Mouse (Mus musculus) urinary bladder, postnatal 25 days (tissue): Measurements from ENCODE around the gene Hexim2.
A peak's percentile ranks its signal among the peaks of the same experiment; 100 is the strongest.

Experiments
- DNase-seq: peaks from one replicate; pipeline ENCODE4 v3.0.0; 2022; ENCODE audit warnings: low spot score

Hexim2 gene

DNA sequence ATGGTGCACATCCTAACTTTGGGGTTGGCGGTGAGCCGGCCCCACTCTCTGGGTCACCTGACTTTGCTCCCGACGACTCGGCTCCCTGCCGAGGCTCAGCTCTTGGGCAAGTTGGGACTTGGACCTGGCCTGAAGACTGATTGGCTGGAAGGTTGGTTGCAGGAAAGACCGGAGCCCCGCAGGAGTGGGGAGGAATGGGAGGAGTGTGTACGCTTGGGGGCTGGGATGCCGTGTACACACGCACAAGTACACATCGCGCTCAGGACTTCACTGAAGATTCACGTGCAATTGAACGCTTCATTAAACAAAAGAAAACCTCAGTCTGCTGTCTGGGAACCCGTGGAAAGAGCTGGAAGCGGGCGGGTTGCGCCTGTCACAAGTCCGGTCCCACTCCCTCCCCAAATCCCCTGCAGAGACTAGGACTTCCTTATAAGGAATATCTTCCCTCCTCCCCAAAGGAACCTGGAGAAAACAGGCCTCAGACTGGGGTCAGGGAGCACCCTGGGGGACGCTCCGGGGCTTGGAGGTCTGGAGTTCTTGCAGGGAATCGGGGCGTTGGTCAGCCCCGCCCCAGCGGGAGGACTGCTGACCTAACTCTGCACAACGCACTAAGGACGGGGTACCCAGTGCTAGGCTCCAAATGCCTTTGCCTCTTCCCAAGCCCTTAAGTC is 20.2 kb upstream of the Hexim2 start:
- peak; percentile 72 for DNase-seq

- DNase-seq, result no peak
Measured at GRCm38 (mm10) chr11:103112552-103112912, 19.7 kb upstream of the Hexim2 start.

GRCm38 (mm10) chr11:103113005-103113404 is 19.2 kb upstream of the Hexim2 start:
- peak; percentile 19 for DNase-seq

DNA sequence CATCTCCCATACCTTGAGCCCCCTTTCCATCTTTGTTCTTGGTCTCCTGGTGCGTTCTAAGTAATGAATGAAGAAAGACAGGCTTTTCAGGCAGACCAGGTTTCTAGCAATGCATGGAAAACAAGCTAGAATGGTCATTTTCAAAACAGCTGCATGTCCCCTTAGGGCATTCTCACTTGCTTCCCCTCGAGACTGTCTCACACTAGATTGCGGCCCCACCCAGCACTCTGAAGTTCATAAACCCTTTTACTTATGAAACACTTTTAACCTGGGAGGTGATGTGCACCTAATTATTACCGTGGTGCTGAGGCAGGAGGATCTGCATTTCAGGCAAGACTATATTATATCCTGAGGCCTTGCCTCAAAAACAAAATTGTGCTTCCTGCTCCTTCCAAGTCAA is 18.5 kb upstream of the Hexim2 start:
- no peak for DNase-seq

DNA sequence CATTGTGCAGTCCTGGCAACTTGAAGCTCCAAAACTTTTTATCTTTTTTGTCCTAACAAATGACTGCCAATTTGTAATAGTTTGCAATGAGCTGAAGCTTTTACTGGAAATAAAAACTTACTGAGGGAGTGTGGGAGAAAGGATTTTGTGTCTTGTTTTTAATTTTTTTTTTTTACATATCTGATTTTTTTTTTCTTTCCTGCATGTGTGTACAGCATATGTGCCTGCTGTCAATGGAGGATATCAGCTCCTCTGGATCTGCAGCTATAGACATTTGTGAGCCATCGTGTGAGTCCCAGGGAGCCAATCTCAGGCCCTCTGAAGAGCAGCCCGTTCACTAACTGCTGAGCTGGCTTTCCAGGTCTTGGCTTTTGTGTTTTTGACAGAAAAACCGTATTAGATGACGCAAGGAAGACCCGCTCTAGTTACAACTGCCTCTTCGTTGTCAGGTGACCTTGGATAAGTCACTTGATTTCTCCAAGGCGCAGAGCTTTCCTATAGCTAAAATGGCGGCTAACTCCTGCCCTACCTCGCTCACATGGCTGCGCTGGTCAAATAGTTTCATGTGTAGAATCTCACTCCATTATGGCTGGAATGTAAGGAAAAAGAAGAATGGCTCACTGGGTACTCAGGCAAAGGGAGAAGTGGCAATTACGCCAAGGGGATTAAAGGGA is 17.8 kb upstream of the Hexim2 start:
- DNase-seq, result no peak

- peak; percentile 66 for DNase-seq
Measured at GRCm38 (mm10) chr11:103115163-103116007, 16.8 kb upstream of the Hexim2 start.

DNA sequence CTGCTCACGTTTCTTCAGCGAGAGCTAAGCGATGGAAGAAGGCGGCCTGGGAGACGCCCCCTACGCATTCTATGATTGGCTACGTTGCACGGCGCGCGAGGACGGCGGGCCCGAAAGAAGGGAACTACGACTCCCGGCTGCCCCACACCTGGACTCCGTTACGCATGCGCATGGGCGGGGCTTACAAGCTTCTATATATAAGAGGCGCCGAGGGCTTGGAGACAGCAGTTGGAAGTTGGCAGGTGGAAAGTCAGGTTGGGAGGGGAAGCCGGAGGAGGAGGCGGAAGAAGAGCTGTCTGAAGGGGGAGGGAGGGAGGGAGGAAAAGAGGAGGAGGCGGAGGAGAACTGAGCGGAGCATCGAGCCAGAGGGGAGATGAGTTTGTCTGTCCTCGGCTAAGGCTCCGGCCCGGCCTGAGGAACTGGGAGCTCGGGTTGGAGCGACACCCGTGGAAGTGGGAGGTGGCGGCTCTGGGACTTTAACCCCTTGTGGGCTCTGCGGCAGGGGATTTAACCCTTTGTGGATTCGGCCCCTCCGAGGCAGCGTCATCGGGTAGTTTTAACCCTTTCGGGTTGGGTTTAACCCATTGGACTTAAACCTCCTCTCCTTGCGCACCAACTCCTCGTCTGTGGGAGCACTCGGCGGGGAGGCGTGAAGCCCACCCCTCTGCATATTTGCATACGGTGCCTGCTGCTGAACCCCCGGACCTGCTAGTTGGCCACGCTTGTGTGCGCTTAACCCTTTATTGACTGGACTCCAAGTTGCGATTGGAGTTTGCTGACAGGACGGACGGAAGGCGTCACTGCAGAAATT is 16.0 kb upstream of the Hexim2 start, which contains the start of gene Hexim1:
Gene Hexim1, plus strand, starts transcription at position 224 of the 811 bp plus-strand sequence.
- peak; percentile 98 for DNase-seq

GRCm38 (mm10) chr11:103116959-103117590 is 15.2 kb upstream of the Hexim2 start:
- DNase-seq, result peak; percentile 68

- no peak for DNase-seq
Measured at GRCm38 (mm10) chr11:103117591-103118009, 14.6 kb upstream of the Hexim2 start.

DNA sequence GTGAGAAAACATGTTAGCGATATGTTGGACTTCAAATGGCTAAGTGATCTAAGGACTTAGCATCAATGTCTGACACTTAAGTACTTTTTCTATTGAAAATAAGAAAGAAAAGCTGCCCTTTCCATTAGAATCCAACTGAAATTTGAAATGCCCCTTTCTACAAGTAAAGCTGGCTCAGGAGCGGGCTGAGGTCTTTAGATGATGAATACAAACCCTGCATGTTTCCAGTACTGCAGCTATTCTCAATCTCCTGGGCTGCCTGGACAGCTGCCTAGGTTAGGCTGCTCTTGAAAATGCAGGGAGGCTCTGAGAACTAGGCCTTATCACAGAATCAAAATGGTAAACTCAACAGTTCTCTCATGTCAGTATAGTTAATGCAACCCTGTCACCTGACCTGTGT is 13.4 kb upstream of the Hexim2 start:
- DNase-seq, result no peak

GRCm38 (mm10) chr11:103119609-103120008 is 12.6 kb upstream of the Hexim2 start:
- no peak for DNase-seq

DNA sequence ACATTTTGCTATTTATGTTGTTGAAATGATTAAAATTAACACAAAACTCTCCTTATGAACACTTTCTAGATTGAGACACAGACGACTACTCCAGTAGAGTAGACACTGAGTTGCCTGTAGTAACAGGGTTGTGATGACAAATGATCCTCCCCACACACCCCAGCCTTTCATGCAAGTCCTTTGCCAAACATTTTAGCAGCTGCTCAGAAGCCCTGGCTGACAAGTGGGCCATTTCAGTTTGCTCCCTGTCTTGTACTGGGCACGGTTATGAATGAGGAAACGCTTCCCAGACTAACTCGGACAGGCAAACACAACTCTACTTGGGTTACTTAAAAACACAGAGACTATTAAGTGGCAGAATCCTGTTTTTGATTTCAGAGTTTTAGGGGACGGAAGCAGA is 11.9 kb upstream of the Hexim2 start:
- no peak for DNase-seq

- peak; percentile 99 for DNase-seq
Measured at GRCm38 (mm10) chr11:103132576-103133455, 587 bp downstream of the Hexim2 start.

- DNase-seq, result no peak
Measured at GRCm38 (mm10) chr11:103133456-103134185, 1.4 kb downstream of the Hexim2 start.

DNA sequence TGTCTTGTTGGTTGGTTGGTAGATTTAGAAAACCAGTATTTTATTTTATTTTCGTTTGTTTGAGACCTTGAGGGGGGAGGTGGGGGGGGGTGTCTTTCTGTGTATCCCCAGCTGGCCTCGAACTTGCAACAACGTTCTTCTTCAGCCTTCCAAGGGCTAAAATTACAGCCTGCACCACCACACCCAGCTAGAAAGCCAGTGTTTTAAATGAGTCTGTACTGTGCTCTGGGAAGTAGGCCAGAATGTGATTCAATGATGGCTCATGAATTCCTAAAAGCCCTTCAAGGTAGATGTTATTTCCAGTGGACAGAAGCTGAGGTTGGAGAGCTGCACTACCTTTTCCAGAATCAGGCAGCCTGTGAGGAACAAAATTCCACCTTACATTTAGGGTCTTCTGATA is 2.0 kb downstream of the Hexim2 start:
- DNase-seq, result no peak

DNA sequence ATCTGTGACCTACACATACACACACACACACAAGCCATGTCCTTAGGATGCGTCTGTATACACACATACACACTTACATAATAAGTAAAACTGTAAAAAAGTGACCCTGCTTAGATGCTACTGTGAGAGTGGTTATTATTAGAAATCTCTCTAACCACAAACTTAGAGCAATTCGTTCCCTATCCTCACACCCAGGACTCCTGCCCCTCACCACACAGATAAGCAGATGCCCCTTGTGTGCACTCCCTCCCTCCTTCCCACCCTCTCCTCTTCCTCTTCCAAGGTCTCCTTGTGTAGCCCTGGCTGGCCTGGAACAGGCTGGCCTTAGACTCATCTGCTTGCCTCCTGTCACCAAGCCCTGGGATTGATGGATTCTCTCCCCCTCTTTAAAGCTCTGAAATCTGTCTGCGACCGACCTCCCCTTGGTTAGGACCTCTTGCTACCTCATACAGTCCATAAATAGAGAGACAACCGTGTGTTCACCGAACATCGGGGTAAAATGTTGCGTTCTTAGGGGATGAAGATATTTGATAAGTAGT is 3.9 kb downstream of the Hexim2 start:
- no peak for DNase-seq

GRCm38 (mm10) chr11:103139951-103140762 is 7.9 kb downstream of the Hexim2 start:
- DNase-seq, result no peak

DNA sequence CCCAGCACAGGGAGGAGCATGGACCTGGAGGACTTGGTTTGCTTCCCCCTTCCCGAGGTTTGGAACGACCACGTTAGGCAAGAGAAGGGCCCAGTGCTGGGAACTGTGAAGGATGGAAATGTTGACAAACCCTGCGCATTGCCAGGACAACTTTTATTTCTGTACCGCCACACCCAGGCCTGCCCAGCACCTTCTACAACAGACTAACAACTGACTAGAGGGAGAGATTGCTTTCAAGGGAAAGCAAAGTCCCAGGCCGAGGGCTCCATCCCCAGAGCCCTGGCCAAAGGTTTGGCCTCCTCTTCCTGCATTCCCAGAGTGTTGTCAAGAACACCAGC is 8.5 kb downstream of the Hexim2 start:
- DNase-seq, result no peak
